Mouse (Mus musculus) intestine, embryonic 14.5 days (tissue): ENCODE results near the gene Slc25a40. TPM values are rescaled to one million over a fixed set of nuclear protein-coding genes. Genes with fewer than 3 reads are reported as not detected.

Experiments used
- ATAC-seq: fragments of 200-750 bp; cut with Nextera tagmentation; replicated peaks from 2 replicates; pipeline ENCODE4 v1.8.0; 2017; ENCODE audit warnings: low read depth, moderate number of reproducible peaks, moderate TSS enrichment, moderate library complexity; ENCODE audit not compliant: low FRiP score, low TSS enrichment
- DNase-seq: peaks from one replicate; pipeline ENCODE4 v3.0.0-alpha.2; 2018; ENCODE audit warnings: low spot score
- H3K27ac ChIP-seq: fragments of 300-500 bp; sonication (generic); 2 replicates; pipeline ENCODE4 v1.5.1; 2014; ENCODE audit warnings: low read depth, mild to moderate bottlenecking, control low read depth
- H3K27me3 ChIP-seq: fragments of 300-500 bp; sonication (generic); replicated peaks from 2 replicates; pipeline ENCODE4 v1.6.1; 2014; ENCODE audit warnings: low read length, control low read depth; ENCODE audit not compliant: control insufficient read depth, insufficient read depth
- H3K36me3 ChIP-seq: fragments of 300-500 bp; sonication (generic); 2 replicates; pipeline ENCODE4 v1.6.1; 2014; ENCODE audit warnings: low read length, control low read depth; ENCODE audit not compliant: control insufficient read depth, insufficient read depth
- H3K4me1 ChIP-seq: fragments of 300-500 bp; sonication (generic); replicated peaks from 2 replicates; pipeline ENCODE4 v1.6.1; 2014; ENCODE audit warnings: low read length, control low read depth, mixed read lengths; ENCODE audit not compliant: control insufficient read depth, insufficient read depth
- H3K4me2 ChIP-seq: fragments of 300-500 bp; sonication (generic); 2 replicates; pipeline ENCODE4 v1.6.1; 2014; ENCODE audit warnings: low read length
- H3K4me3 ChIP-seq: fragments of 300-500 bp; sonication (generic); 2 replicates; pipeline ENCODE4 v1.5.1; 2014; ENCODE audit warnings: low read depth, low read length, control low read depth, mixed read lengths
- H3K9ac ChIP-seq: fragments of 300-500 bp; sonication (generic); 2 replicates; pipeline ENCODE4 v1.6.1; 2014; ENCODE audit warnings: mild to moderate bottlenecking, low read length
- H3K9me3 ChIP-seq: fragments of 300-500 bp; sonication (generic); 2 replicates; pipeline ENCODE4 v1.6.1; 2016; ENCODE audit warnings: low read length, control low read depth; ENCODE audit not compliant: control insufficient read depth
- WGBS: fragments of 180-500 bp; shearing (Covaris S2); extraction: QIAGEN DNeasy Blood & Tissue Kit; methylation state at CpG from one replicate; pipeline ENCODE4 v1.1.7; 2014; 5-methylcytosine and 5-hydroxymethylcytosine counted together
- polyA plus RNA-seq: library from polyadenylated mRNA; unstranded; fragments of >200 nt; fragmentation: Nextera tagmentation; extraction: Ambion mirVana; gene quantifications from 2 replicates; pipeline ENCODE4 v1.2.1, GENCODE M21; 2014

Slc25a40 gene
- polyA plus RNA-seq, 1 experiment from 2014 or later = 10.2 TPM

- H3K27ac ChIP-seq = no peak overlapping the region
- H3K27me3 ChIP-seq = no peaks in the 10 kb centered on the region
- peak overlapping the region; percentile 89 for H3K9ac ChIP-seq
- ATAC-seq = no peak
- H3K36me3 ChIP-seq = peaks cover 29% of the 10 kb centered on the region
- peaks cover 8% of the 10 kb centered on the region; the same call in 1 of the 2 replicates for H3K4me1 ChIP-seq
- H3K4me2 ChIP-seq = peak overlapping the region; percentile 83
- DNase-seq = no peak
- no peaks in the 10 kb centered on the region for H3K9me3 ChIP-seq
- H3K4me3 ChIP-seq = peak overlapping the region; percentile 73
- WGBS = 10% methylated on average over 3 of the region's 3 CpGs
These were observed 1.2 kb upstream of the Slc25a40 start for GRCm38 (mm10) chr5:8421424-8421823.

- 2% methylated on average over 36 of the region's 40 CpGs for WGBS
- H3K4me3 ChIP-seq = peak overlapping the region; percentile 73
- H3K4me1 ChIP-seq = peaks cover 8% of the 10 kb centered on the region; the same call in 1 of the 2 replicates
- DNase-seq (no peak), ATAC-seq (no peak)
- H3K9me3 ChIP-seq = no peaks in the 10 kb centered on the region
- peak overlapping the region; percentile 83 for H3K4me2 ChIP-seq
- 0 out of 2 replicates have a peak overlapping the region, but pooled peaks have one; percentile 88 for H3K27ac ChIP-seq
- no peaks in the 10 kb centered on the region for H3K27me3 ChIP-seq
- peaks cover 13% of the 10 kb centered on the region; the same call in 1 of the 2 replicates for H3K36me3 ChIP-seq
- peak overlapping the region; percentile 89 for H3K9ac ChIP-seq
These were observed 580 bp downstream of the Slc25a40 start for GRCm38 (mm10) chr5:8422932-8423928.

GRCm38 (mm10) chr5:8424116-8424515 lies 1.5 kb downstream of the Slc25a40 start:
- DNase-seq = no peak

GRCm38 (mm10) chr5:8425899-8426298 lies 3.2 kb downstream of the Slc25a40 start:
- Histone ChIP-seq H3K9me3 (no peaks in the 10 kb centered on the region), H3K4me3 (no peak overlapping the region), H3K27me3 (no peaks in the 10 kb centered on the region), H3K4me1 (peaks cover 8% of the 10 kb centered on the region; the same call in 1 of the 2 replicates), H3K9ac (no peak overlapping the region), H3K4me2 (no peak overlapping the region), H3K27ac (no peak overlapping the region), H3K36me3 (no peaks in the 10 kb centered on the region)
- 77% methylated on average over 5 of the region's 5 CpGs for WGBS
- DNase-seq = no peak
- ATAC-seq = no peak

More at GRCm38 (mm10) chr5:8424116-8424515, 1.5 kb downstream of the Slc25a40 start:
- WGBS = 28% methylated on average over 7 of the region's 7 CpGs
- H3K27me3 ChIP-seq = no peaks in the 10 kb centered on the region
- H3K36me3 ChIP-seq = peaks cover 8% of the 10 kb centered on the region; the same call in 1 of the 2 replicates
- peak overlapping the region; percentile 73; the same call in 1 of the 2 replicates for H3K4me3 ChIP-seq
- peaks cover 8% of the 10 kb centered on the region; the same call in 1 of the 2 replicates for H3K4me1 ChIP-seq
- ATAC-seq = no peak
- H3K9ac ChIP-seq = no peak overlapping the region
- H3K4me2 ChIP-seq = peak overlapping the region; percentile 83
- H3K9me3 ChIP-seq = no peaks in the 10 kb centered on the region
- H3K27ac ChIP-seq = no peak overlapping the region

GRCm38 (mm10) chr5:8437481-8438156 lies 15.0 kb downstream of the Slc25a40 start:
- no peak overlapping the region for H3K4me3 ChIP-seq
- DNase-seq = no peak

GRCm38 (mm10) chr5:8439095-8439494 lies 16.4 kb downstream of the Slc25a40 start:
- Histone ChIP-seq H3K27me3 (no peaks in the 10 kb centered on the region), H3K4me1 (no peaks in the 10 kb centered on the region), H3K9me3 (no peaks in the 10 kb centered on the region), H3K9ac (no peak overlapping the region), H3K36me3 (peaks cover 13% of the 10 kb centered on the region; the same call in 1 of the 2 replicates), H3K27ac (no peak overlapping the region), H3K4me2 (no peak overlapping the region), H3K4me3 (no peak overlapping the region)
- DNase-seq (no peak), ATAC-seq (no peak)
- 56% methylated on average over 2 of the region's 2 CpGs for WGBS

More at GRCm38 (mm10) chr5:8437481-8438156, 15.0 kb downstream of the Slc25a40 start:
- 89% methylated on average over 5 of the region's 5 CpGs for WGBS
- ATAC-seq = no peak
- Histone ChIP-seq H3K9ac (no peak overlapping the region), H3K27me3 (no peaks in the 10 kb centered on the region), H3K4me1 (no peaks in the 10 kb centered on the region), H3K9me3 (no peaks in the 10 kb centered on the region), H3K4me2 (no peak overlapping the region), H3K36me3 (0 out of 2 replicates have a peak, but pooled peaks cover 13% of the 10 kb centered on the region), H3K27ac (no peak overlapping the region)

- ATAC-seq (no peak), DNase-seq (no peak)
- Histone ChIP-seq H3K4me3 (no peak overlapping the region), H3K4me1 (no peaks in the 10 kb centered on the region), H3K27me3 (no peaks in the 10 kb centered on the region), H3K27ac (no peak overlapping the region), H3K9ac (no peak overlapping the region), H3K4me2 (no peak overlapping the region), H3K36me3 (peaks cover 12% of the 10 kb centered on the region; the same call in 1 of the 2 replicates), H3K9me3 (no peaks in the 10 kb centered on the region)
These were observed 32.9 kb downstream of the Slc25a40 start for GRCm38 (mm10) chr5:8455565-8455964.

GRCm38 (mm10) chr5:8456561-8456960 lies 33.9 kb downstream of the Slc25a40 start:
- H3K27ac ChIP-seq = no peak overlapping the region
- no peak for DNase-seq
- ATAC-seq = no peak
- H3K4me1 ChIP-seq = no peaks in the 10 kb centered on the region
- H3K4me2 ChIP-seq = no peak overlapping the region
- no peak overlapping the region for H3K4me3 ChIP-seq
- 86% methylated on average over 5 of the region's 5 CpGs for WGBS
- H3K9me3 ChIP-seq = no peaks in the 10 kb centered on the region
- H3K36me3 ChIP-seq = peaks cover 12% of the 10 kb centered on the region; the same call in 1 of the 2 replicates
- H3K27me3 ChIP-seq = no peaks in the 10 kb centered on the region
- no peak overlapping the region for H3K9ac ChIP-seq
